Mouse (Mus musculus) CH12.LX (cell line): Measurements from ENCODE around the gene Mob3b.

Experiments
- CTCF ChIP-seq, 2 experiments: IDR thresholded peaks in 1 of 2; conservative IDR thresholded peaks in 1 of 2; 2 replicates each; pipeline ENCODE4 v1.5.1; 2011 to 2012; ENCODE audit warnings: low read depth in 2 of 2, low read length in 2 of 2, improper control_type of control experiment in 1 of 2, inconsistent platforms in 1 of 2, mild to moderate bottlenecking in 1 of 2, moderate library complexity in 1 of 2
- EP300 ChIP-seq: IDR thresholded peaks from 2 replicates; pipeline ENCODE4 v1.6.1; 2011; ENCODE audit warnings: low read length, improper control_type of control experiment
- KAT2A ChIP-seq: IDR thresholded peaks from 2 replicates; pipeline ENCODE4 v1.6.1; 2012; ENCODE audit warnings: low read length, improper control_type of control experiment, inconsistent platforms; ENCODE audit not compliant: insufficient replicate concordance
- POLR2A ChIP-seq: IDR thresholded peaks from 2 replicates; pipeline ENCODE4 v1.6.1; 2011; ENCODE audit warnings: low read depth, mild to moderate bottlenecking, improper control_type of control experiment, low read length
- ZMIZ1 ChIP-seq: IDR thresholded peaks from 2 replicates; pipeline ENCODE4 v1.6.1; 2012; ENCODE audit warnings: low read depth, mild to moderate bottlenecking, inconsistent platforms, low read length, improper control_type of control experiment

GRCm38 (mm10) chr4:35082476-35083114 lies 74.7 kb downstream of the Mob3b start:
- TF ChIP-seq ZMIZ1 = no peak
- no peak for TF ChIP-seq EP300
- no peak for TF ChIP-seq KAT2A
- no peak for TF ChIP-seq CTCF (conservative IDR thresholded peaks at IDR 0.05 in 1 of 2, IDR thresholded peaks at IDR 0.05 in 1 of 2; ENCODE audit: low read depth in 2 of 2, low read length in 2 of 2)
- TF ChIP-seq POLR2A = no peak
